Mouse (Mus musculus) lung, postnatal 36 days (tissue): ENCODE data around the gene 1300017J02Rik.
A peak's percentile ranks its signal among the peaks of the same experiment; 100 is the strongest.

ENCODE experiments used
- DNase-seq: peaks from one replicate; pipeline ENCODE4 v3.0.0; 2022; ENCODE audit warnings: mixed read lengths

The 1300017J02Rik gene

DNA sequence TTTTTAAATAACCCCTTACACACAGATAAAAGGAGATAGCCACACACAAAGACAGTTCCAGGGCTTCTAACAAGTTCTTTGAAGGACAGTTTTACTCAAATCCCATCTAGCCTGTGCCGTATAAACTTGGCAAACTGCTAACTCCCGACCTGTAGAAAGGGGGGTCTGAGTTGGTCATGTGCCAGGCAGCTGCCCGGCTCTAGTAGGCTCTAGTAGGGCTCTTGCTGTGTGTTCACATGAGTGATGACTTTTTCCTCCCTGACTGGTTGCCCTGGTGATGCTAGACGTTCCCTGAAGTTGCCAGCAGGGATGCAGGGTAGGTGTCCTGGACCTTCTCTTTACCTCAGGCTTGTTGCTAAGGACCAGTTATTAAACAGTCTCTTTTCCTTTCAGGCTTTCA lies 33.8 kb downstream of the 1300017J02Rik start:
- no peak for DNase-seq

DNA sequence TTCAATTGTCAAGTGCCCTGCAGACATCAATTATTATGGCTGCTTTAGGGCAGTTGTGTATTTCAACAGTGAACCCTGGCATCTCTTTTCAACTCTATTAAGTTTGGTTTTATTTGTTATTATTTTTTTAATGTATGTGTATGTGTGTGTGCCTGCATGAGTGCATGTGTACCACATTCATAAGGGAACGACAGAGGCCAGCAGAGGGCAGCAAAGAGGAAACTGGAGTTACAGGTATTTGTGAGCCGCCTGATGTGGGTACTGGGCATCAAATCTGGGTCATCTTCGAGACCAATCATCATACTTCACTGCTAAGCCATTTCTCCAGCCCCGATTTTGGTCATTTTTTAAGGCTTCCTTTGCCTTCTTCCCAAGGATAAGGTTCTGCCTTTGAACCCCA lies 39.1 kb downstream of the 1300017J02Rik start:
- no peak for DNase-seq

DNA sequence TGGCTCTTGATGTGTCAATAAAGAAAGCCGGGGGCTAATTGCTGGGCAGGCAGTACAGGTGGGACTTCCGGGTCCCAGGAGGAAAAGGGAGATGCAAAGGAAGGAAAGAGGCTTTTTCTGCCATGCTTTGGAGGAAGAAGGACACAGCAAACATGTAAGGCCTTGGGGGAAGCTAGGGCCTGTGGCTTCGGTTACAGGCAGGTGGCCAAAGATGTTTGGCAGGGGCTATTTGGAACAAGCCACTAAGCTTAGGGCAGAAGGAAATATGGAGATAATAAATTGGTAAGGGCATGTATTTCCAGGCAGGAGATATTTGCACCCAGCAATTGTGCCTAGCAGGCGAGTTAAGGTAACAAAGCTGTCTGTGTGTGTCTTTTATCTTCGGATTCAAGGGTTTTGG lies 52.0 kb downstream of the 1300017J02Rik start:
- DNase-seq: no peak

DNA sequence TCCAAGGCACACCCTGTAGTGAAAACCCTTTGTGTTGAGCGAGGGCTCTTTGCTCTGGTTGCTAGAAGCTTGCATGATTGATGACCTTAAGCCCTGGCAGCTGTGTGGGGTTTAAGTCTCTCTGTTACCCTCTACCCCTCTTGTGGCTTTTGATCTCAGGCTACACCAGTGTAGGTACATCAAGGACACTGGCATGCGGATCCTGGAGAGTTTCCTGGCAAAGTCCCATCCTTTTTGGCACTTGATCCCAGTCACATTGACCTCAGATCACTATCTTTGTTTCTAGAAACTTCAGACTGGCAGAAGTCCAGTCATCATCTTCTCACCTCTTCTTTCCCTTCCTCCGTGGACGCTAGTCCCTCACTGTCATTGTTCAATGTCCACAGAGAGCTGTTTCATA lies 56.3 kb downstream of the 1300017J02Rik start:
- no peak for DNase-seq

DNA sequence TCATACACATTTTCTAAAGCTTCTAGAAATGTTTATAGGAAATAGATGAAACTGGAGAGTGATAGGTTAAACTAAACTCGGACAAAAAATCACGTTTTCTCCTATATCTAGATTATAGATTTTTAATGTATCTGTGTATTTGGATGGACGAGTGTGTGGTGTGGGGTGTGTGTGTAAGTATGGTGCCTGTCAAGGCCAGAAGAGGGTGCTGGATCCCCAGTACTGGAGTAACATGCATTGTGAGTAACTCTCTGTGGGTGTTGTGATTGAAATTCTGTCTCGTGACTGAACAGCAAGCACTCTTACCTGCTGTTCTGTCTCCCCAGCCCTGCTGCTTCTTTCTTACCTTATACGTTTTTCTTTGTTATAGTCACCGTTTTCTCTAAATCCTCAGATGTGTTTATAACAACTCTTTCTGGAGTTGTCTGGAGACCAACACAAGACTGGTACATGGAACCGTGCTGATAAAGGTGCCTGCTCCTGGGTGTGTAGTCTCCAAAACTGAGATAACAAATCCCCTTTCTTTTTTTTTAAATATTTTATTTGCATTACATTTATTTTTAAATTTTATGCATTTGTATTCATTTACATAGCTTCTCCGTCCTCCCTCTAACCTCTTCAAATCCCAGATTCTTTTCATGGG lies 58.2 kb downstream of the 1300017J02Rik start:
- no peak for DNase-seq

DNA sequence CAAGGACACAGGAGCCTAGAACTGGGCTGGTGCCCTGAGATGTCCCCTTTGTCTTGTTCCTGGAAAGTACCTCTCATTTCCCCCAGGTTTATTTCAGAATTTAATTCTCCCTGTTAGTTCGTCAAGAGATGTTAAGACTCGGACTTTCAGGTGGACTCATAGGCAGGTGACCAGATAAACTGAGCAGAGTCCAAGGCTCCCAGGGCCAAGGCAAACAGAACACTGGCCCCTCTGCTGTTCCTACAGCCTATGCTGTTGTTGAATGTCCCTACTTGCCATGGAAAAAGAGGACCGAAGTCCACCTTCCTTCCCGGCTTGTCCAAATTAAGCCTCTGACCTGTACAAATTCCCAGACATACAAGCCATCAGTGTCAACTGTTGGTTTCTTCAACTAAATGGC lies 61.2 kb downstream of the 1300017J02Rik start:
- DNase-seq: no peak

DNA sequence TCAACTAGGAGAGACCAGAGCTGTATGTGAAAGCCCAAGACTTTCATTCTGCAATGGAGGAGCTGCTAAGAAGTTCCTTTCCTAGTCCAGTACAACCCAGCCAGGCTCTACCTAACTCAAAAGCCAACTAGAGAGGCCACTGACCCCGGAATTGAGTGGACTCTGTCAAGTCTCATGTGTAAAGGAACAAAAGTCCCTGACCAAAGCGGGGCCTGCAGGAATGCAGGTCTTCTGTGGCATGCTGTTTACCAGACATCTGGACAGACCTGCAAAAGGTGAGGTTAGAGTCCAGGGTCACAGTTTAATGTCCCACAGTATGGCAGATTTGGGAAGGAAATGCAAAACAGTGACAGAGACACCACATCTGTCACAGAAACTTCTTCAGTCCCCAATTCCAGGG lies 63.7 kb downstream of the 1300017J02Rik start:
- DNase-seq: no peak

DNA sequence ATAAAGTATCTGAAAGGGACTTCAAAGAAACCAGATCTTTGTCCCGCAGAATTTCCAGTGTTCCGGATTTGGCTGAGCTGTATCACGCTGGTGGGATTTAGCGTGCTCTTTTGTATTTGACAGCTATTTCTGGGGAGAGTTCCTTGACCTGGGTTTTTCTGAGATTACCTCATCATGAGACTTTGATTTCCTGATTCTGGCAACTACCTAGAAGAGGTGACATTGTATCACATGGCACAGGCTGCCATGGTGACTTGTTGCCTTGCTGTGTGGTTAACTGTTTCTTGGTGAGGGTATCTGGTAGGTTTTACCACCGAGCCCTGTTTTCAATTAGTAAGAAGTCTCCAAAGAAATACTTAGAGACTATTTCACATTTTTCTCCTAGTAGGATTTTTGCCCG lies 65.4 kb downstream of the 1300017J02Rik start:
- DNase-seq: no peak

DNA sequence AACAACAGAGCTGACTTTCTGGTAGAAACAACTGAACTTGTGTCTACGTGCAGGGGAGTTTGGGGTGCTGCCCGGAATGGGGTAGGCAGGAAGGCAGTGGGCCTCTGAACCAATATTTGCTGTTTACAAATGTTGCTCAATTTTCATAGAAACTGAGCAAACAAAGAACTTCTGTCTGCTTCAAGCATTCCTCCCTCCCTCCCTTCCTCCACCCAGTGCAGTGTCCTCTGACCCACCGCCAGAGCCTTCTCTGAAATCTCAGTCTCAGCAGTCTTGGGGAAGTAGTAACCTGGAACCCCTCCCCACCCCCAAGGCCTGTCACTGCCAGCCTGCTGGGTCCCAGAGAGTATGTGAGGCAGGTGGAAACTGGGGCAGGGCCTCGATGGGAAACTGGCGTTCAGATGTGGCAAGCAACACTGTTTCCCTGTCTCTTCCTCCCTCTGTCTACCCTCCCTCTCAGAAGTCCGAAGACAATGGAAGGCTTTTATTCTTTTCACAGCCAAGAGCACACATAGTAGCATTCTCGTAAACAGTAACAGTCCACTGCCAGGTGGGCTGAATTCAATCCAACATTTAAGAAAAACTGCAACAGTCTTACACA lies 70.2 kb downstream of the 1300017J02Rik start:
- peak; percentile 68 for DNase-seq

DNA sequence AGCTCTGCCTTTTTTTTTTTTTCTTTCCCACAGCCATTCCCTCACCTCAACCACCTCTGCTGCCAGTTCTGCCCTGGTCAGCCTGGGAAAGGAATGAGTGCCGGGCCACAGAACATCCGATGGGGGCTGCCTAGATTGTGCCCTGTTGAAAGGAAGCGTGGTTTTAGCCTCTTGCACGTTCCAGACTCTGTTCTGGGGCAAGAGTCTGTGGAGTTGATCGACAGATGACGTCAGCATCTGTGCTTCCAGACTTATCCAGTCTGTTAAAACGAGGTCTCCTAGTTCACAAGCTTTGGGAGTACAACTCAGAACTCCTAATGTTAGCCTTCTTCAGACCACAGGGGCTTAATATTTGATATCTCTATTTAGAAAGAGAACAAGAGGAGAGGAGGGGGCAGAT lies 70.8 kb downstream of the 1300017J02Rik start:
- DNase-seq: peak; percentile 63

DNA sequence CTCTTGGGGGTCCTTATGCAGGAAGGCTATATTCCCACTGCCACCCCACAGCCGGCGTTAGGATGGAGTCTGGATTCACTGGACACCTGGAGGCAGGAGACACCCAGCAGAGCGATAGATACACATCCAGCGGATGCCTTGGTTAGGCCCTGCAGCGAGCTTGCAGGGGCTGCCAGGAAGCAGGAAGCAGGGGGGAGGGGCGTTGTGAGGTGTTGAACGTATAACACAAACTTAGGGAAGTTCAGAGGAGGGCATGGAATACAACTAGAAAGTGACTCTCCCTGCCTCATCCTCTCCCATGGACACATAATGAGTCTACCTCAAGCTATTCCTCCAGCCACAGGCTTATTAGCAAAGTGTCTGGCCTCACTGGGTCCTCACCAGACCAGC lies 71.9 kb downstream of the 1300017J02Rik start:
- DNase-seq: peak; percentile 40

DNA sequence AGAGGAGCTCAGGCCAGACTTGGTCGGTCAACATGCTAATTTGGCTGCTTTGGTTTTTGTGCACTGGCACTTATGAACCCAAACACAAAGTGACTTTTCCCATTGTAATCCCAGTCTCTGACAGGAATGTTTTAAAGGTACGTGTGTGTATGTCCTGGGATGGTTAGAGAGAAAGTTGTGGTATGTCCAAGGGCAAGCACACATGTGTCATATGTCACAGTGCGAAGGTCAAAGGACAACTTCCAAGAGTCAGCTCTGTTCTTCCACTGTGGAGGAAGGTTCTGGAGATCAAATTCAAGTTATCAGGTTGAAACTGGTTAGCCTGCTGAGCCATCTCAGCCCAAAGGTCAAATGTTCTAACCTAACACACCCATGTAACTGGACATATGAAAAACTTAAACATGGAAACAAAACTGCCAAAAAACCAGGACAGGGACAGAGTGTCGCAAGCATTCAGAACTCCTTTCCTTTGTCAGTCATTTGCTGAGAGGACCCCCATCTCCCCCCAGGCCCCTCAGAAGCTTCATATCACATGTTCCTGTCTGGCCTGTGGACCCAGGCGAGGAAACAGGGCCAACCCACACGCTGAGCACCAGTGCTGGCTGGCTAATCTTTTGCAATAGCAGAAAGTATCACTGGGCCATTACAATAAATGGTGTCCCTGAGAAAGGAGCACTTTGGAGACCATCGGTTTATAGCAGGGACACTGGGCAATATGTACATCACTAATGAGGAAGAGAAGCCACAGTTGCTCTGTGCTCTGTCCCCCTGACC lies 72.5 kb downstream of the 1300017J02Rik start:
- no peak for DNase-seq

DNA sequence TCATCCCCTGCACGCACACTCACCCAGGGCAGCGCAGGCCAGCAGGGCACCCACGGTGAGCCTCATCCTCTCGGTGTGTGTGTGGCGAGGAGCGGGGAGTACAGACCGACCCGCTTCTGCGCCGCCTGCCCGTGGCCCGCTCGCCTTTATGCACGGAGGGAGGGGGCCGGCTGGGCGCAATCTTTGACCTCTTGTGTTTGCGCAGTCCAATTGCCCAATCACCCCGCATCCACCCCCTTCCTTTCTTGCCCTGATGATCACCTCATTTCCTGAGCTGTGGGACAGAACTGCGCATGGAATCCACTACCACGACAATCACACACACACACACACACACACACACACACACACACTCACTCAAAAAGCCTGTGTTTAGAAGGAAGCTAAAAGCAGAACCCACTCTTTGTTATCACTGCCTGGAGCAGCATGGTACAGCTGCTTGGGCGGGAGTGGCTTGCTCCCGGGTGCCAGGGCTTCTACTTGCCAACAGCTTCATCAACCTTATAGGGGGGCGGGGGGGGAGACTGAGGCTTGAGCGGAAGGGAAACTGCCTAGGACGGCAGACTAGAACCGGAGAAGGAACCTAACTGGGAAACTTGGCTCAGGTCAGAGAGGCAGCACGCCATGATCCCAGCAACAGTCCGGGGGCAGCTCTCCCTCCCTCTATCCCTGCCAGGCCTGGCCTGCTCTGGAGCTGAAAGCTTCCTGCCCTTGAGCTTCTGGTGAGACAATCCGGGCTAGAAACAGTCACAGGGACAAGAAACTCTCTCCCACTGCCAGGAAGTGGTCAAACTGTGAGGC lies 74.5 kb downstream of the 1300017J02Rik start, which contains the start of the genes Gm20425 and Trf:
Gm20425 (minus strand) TSS at position 157 of the 801 bp plus-strand sequence.
Trf (minus strand) TSS at position 294 of the 801 bp plus-strand sequence.
- peak; percentile 89 for DNase-seq

DNA sequence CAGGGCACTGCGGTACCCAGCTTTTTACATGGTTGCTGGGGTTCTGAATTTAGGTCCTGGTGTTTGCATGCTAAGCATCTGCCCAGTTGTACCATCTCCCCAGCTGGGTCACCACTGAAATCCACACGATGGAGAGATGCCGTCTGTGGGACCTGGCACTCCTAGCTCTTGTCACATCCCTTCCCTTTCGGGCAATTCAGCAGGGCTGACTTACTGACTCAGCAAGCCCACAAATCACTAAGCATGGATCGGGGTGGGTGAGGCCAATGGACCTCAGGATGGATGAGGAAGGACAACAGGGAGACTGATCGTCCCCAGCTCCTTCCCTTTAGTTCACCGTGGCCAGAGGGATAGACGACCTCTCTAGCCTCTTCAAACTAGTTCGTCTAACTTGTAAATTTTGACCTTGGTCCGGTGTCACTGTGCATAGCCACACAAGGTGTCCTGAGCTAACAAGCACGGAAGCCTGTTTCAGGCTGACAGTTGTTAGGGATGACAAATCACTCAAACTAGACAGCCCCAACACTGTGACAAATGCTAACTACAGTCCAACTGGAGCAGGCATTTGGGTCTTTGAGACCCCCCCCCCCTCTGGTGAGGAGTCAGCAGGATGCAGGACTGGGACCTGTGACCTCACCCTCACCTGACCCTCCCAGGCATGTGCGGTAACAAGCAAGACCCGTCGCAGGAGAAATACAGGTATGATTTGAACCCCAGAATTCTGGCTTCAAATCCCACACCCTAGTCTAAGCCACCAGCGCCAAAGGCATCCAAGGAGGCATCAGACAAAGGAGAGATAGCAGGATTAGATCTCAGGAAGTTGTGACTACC lies 75.6 kb downstream of the 1300017J02Rik start:
- DNase-seq: no peak

DNA sequence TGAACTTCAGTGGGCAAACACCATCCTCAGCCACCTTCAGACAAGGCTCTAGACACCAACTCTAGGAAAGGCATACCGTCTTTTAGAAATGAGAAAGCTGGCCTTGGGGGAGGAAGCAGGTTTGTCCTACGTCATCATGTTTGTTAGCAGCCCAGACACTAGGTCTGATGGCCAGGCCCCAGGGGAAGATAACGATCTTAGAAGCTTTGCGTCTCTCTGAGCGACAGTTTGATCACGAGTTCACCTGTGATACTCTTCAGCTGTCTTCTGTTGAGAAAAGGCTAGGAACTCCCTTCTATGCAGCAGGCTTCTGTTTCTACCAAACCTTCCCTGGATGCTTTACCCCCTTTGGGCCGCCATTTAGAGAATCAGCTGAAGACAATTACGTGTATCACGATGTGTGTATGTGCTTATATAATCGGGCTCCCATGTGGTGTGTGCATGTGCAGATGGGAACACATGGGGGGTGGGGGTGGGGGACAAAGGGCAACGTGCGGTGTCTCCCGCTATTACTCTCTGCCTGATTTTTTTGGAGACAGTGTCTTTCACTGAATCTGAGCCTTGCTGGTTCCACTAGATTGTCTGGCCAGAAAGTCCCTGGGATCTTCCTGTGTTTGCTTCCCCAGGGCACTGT lies 76.4 kb downstream of the 1300017J02Rik start:
- no peak for DNase-seq

DNA sequence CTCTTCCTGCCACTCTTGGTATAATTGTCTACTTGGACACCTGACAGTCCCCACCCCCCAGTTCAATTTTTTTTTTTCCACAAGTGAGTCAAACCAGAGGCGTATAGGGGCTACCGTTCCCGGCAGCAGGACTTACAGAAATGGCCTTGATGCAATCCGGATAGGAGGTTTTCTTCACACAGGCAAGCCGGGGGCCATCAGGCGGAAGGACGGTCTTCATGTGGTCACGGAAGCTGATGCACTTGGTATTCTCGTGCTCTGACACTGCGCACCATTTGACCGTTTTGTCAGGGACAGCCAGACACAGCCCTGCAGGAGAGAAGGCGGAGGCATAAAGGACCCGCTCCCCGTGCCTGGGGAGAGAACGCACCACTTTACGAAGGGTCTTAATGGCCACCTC lies 77.1 kb downstream of the 1300017J02Rik start:
- no peak for DNase-seq

DNA sequence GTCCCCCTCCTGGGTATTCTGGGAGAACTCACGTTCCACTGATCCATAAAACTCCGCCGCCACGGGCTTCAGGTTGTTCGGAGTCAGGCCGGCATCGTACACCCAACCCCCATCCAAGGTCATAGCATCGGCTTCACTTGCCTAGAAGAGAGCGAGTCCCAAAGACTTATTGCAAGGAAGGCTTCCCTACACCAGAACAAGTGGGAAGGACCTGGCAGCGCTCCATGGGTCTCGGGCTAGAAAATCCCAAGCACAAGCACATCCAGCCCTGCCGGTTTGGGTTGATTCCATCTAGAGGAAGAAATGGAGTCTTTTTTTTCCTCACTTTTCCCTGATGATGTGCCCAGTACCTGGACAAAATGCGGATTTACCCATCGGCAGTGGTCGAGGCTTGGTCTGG lies 78.1 kb downstream of the 1300017J02Rik start:
- DNase-seq: peak; percentile 39

DNA sequence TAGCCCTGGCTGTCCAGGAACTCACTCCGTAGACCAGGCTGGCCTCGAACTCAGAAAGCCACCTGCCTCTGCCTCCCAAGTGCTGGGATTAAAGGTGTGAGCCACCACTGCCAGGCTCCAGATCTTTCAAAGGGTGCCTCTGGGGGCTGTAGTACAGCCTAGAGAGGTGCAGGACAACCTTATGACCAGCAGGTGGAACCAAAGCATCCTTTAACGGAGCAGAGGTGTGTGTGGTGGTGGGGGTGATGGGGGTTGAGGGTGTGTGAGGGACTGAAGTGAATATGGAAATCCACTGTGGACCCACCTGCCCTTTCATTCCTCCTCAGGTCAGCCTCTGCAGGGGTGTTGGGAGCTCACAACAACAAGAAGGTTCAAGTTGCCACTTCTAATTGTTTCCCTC lies 79.4 kb downstream of the 1300017J02Rik start:
- peak; percentile 52 for DNase-seq

DNA sequence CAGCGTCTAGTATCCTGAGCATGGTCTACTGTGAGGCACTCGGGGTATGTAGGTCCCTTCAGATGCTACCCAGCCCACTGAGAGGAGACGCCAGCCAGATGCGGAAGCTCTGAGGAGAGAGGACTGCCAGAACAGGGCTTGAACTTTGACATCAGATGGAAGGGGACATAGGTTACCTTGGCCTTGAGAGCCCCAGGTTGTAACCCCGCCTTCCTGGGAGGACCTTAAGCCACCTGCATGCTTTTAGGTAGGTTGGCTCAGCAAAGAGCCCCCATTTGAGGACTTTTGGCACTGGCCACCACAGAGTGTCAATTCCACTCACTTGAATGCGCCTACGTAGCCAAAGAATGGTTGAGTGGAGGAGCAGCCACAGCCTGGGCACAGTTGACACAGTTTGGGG lies 80.2 kb downstream of the 1300017J02Rik start:
- DNase-seq: no peak

DNA sequence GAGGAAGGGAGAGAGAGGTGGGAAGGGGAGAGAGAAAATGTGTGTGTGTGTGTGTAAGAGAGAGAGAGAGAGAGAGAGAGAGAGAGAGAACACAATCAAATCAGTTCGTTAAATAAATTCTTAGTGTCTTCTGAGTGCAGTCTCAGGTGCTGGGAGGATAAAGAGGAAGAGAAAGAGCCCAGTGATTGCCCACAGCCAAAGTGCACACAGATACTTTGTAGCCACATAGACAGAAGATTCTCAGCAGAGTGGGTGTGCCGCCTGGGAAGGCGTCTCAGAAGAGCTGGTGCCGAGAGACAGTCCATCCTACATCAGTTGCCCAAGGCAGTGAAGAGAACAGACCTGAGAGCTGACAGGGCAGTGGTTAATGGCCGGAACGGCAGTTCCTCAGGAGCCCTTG lies 90.6 kb downstream of the 1300017J02Rik start:
- DNase-seq: no peak

DNA sequence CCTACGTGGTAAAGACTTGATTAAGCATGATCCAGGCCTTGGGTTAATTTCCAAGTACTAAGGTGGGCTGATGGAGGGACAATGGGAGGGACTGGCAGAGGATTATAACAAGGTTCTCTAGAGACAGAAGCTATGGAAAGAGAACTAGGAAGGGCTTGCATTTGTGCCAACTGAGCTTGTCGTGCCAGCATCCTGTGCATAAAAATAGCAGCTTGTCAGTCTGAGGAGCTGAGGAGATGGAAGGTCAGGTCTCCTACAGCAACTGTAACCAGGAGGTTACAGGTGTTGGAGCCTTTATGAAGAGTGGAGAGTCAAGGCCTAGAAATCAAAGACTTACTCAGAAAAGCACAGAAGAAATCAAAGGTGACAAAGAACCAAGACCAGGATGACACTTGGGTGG lies 91.3 kb downstream of the 1300017J02Rik start:
- no peak for DNase-seq
